Comparison of ENCODE assay signal across 8 mouse cellular contexts in genomic region chr1:159231781-159232571, GRCm38 (mm10). TPM values are rescaled to one million over a fixed set of nuclear protein-coding genes. Genes with fewer than 3 reads are reported as not detected.
A peak's percentile ranks its signal among the peaks of the same experiment; 100 is the strongest.
DNase-seq lines count a peak whose midpoint lies in the region; ATAC-seq and TF ChIP-seq lines count a peak whose summit lies in the region.
"Not testable (repeated sequence)": the region's sequence is repeated elsewhere in the genome, so short reads cannot be mapped to it uniquely, and the experiment has no call there.

TSS of gene Cop1 (plus strand) at chr1:159232320.

- H3K9me3 ChIP-seq in CH12.LX (replicated peaks; ENCODE audit: low read length); forebrain, embryonic 12.5 days; heart, postnatal 0 days (replicated peaks; ENCODE audit: control insufficient read depth, low read length); liver, embryonic 16.5 days (replicated peaks; ENCODE audit: control insufficient read depth, low read length); neural tube, embryonic 13.5 days: not testable (repeated sequence)

- H3K27ac ChIP-seq in CH12.LX (ENCODE audit: insufficient read depth, low read depth), result peak within 1 kb of the TSS; percentile 74
- H3K27ac ChIP-seq in forebrain, embryonic 12.5 days, result peak within 1 kb of the TSS; percentile 94
- peak within 1 kb of the TSS; percentile 96 for H3K27ac ChIP-seq in heart, postnatal 0 days (ENCODE audit: low read depth)
- peak within 1 kb of the TSS; percentile 93 for H3K27ac ChIP-seq in liver, embryonic 16.5 days (ENCODE audit: low read length)
- peak within 1 kb of the TSS; percentile 96 for H3K27ac ChIP-seq in neural tube, embryonic 13.5 days (replicated peaks)
- peak within 1 kb of the TSS; percentile 97 for H3K27ac ChIP-seq in testis, adult 2 months (ENCODE audit: control insufficient read depth, insufficient read depth, low read depth, low read length)

- not testable (repeated sequence) for TF ChIP-seq RAD21 in CH12.LX (IDR thresholded peaks at IDR 0.05; ENCODE audit: low read depth, low read length)

- TF ChIP-seq EP300 in CH12.LX (IDR thresholded peaks at IDR 0.05; ENCODE audit: low read length); heart, postnatal 0 days (IDR thresholded peaks at IDR 0.05; ENCODE audit: low read depth): not testable (repeated sequence)

- peak within 1 kb of the TSS; percentile 99 for H3K9ac ChIP-seq in CH12.LX (ENCODE audit: insufficient read depth, low read depth)
- H3K9ac ChIP-seq in forebrain, embryonic 12.5 days, result peak within 1 kb of the TSS; percentile 74
- peak within 1 kb of the TSS; percentile 74 for H3K9ac ChIP-seq in heart, postnatal 0 days (replicated peaks; ENCODE audit: low read depth, low read length)
- peak within 1 kb of the TSS; percentile 90 for H3K9ac ChIP-seq in liver, embryonic 16.5 days (ENCODE audit: low read depth, low read length)
- H3K9ac ChIP-seq in neural tube, embryonic 13.5 days, result peak within 1 kb of the TSS; percentile 83

- ATAC-seq in forebrain, embryonic 12.5 days (ENCODE audit: low FRiP score), result peak; percentile 98
- ATAC-seq in heart, postnatal 0 days (ENCODE audit: insufficient read depth, low read depth), result peak; percentile 97
- ATAC-seq in liver, embryonic 16.5 days (ENCODE audit: low read depth), result peak; percentile 90
- ATAC-seq in neural tube, embryonic 13.5 days (ENCODE audit: low read depth), result peak; percentile 97

- peaks cover 34% of the 10 kb centered on the region for H3K79me2 ChIP-seq in CH12.LX (replicated peaks; ENCODE audit: control insufficient read depth, extremely low read depth, insufficient read depth, poor library complexity, severe bottlenecking)

- H3K4me3 ChIP-seq in CH12.LX (replicated peaks in 1 of 3; ENCODE audit: low read depth in 2 of 3, low read length in 2 of 3, poor library complexity in 1 of 3), result peak within 1 kb of the TSS; percentile 75 to 95 (median 80)
- peak within 1 kb of the TSS; percentile 61 for H3K4me3 ChIP-seq in forebrain, embryonic 12.5 days (replicated peaks)
- peak within 1 kb of the TSS; percentile 74 for H3K4me3 ChIP-seq in heart, postnatal 0 days (ENCODE audit: low read depth, low read length)
- H3K4me3 ChIP-seq in liver, embryonic 16.5 days (ENCODE audit: low read depth, low read length), result peak within 1 kb of the TSS; percentile 85
- peak within 1 kb of the TSS; percentile 79 for H3K4me3 ChIP-seq in neural tube, embryonic 13.5 days
- H3K4me3 ChIP-seq in testis, adult 2 months (ENCODE audit: control insufficient read depth, low read depth, low read length), result peak within 1 kb of the TSS; percentile 97

- under 1% methylated on average over 63 of the region's 97 CpGs for WGBS in forebrain, embryonic 12.5 days
- whole genome bisulfite sequencing in heart, postnatal 0 days, result under 1% methylated on average over 63 of the region's 97 CpGs
- under 1% methylated on average over 73 of the region's 97 CpGs for WGBS in liver, embryonic 16.5 days (ENCODE audit: insufficient replicate concordance)
- WGBS in neural tube, embryonic 13.5 days, result under 1% methylated on average over 72 of the region's 97 CpGs

- H3K36me3 ChIP-seq in CH12.LX (replicated peaks in 1 of 2; ENCODE audit: control insufficient read depth in 1 of 2, insufficient read depth in 1 of 2, low read length in 1 of 2), result peaks cover 0 to 10% of the 10 kb centered on the region in 2 experiments
- not testable (repeated sequence) for H3K36me3 ChIP-seq in forebrain, embryonic 12.5 days (replicated peaks); heart, postnatal 0 days (replicated peaks; ENCODE audit: control insufficient read depth, insufficient read depth, low read length); liver, embryonic 16.5 days (ENCODE audit: control insufficient read depth, insufficient read depth); neural tube, embryonic 13.5 days; testis, adult 2 months (ENCODE audit: control insufficient read depth, insufficient read depth, low read length)

- dilution Hi-C loops in CH12.LX (cut with MboI; ENCODE audit: extremely low pct_ligation_motif_present, extremely low pct_unique_long_range_greater_than_20kb, low sequenced_read_pairs), result not testable (repeated sequence)

- H3K27me3 ChIP-seq in CH12.LX (replicated peaks); forebrain, embryonic 12.5 days; heart, postnatal 0 days (ENCODE audit: control insufficient read depth, insufficient read depth, low read length); liver, embryonic 16.5 days (ENCODE audit: control insufficient read depth, insufficient read depth, low read depth, low read length); neural tube, embryonic 13.5 days; testis, adult 2 months (ENCODE audit: control insufficient read depth, insufficient read depth, low read length): not testable (repeated sequence)

- not testable (repeated sequence) for TF ChIP-seq CTCF in CH12.LX (conservative IDR thresholded peaks at IDR 0.05 in 1 of 2, IDR thresholded peaks at IDR 0.05 in 1 of 2; ENCODE audit: low read depth in 2 of 2, low read length in 2 of 2); heart, postnatal 0 days (IDR thresholded peaks at IDR 0.05; ENCODE audit: low read depth); testis, adult 2 months (IDR thresholded peaks at IDR 0.05; ENCODE audit: control insufficient read depth, insufficient read depth, insufficient replicate concordance, low read depth, low read length)

- in situ Hi-C loops in CH12.LX (cut with MboI; ENCODE audit: low pct_ligation_motif_present, low pct_unique_long_range_greater_than_20kb, low sequenced_read_pairs), result not testable (repeated sequence)

- DNase-seq in CH12.LX (ENCODE audit: extremely low read depth), result peak; percentile 83
- DNase-seq in c-Kit-positive CD71-positive TER-119-negative erythroid progenitor cells, embryonic 14.5 days (ENCODE audit: low read depth), result peak; percentile 80
- DNase-seq in heart, postnatal 0 days (ENCODE audit: low spot score), result peak; percentile 91
- peak; percentile 93 to 97 for DNase-seq in kidney, postnatal 4 days

- peak within 1 kb of the TSS; percentile 91 for H3K4me2 ChIP-seq in CH12.LX (ENCODE audit: insufficient read depth, low read depth, poor library complexity, severe bottlenecking)
- peak within 1 kb of the TSS; percentile 72 for H3K4me2 ChIP-seq in forebrain, embryonic 12.5 days
- peak within 1 kb of the TSS; percentile 70 for H3K4me2 ChIP-seq in heart, postnatal 0 days (ENCODE audit: low read depth, low read length)
- H3K4me2 ChIP-seq in liver, embryonic 16.5 days (ENCODE audit: low read depth, low read length), result peak within 1 kb of the TSS; percentile 78
- peak within 1 kb of the TSS; percentile 75 for H3K4me2 ChIP-seq in neural tube, embryonic 13.5 days

- peaks cover 4 to 22% of the 10 kb centered on the region in 2 experiments; a peak in 3 of 4 replicates for H3K4me1 ChIP-seq in CH12.LX (ENCODE audit: control insufficient read depth in 1 of 2, insufficient read depth in 2 of 2)
- peaks cover 22% of the 10 kb centered on the region for H3K4me1 ChIP-seq in forebrain, embryonic 12.5 days
- peaks cover 31% of the 10 kb centered on the region; the same call in 1 of the 2 replicates for H3K4me1 ChIP-seq in heart, postnatal 0 days (ENCODE audit: control insufficient read depth, insufficient read depth)
- peaks cover 26% of the 10 kb centered on the region for H3K4me1 ChIP-seq in liver, embryonic 16.5 days (ENCODE audit: control insufficient read depth, low read depth, low read length)
- H3K4me1 ChIP-seq in neural tube, embryonic 13.5 days (replicated peaks), result peaks cover 32% of the 10 kb centered on the region
- H3K4me1 ChIP-seq in testis, adult 2 months (ENCODE audit: control insufficient read depth, insufficient read depth, low read length), result not testable (repeated sequence)

- TF ChIP-seq POLR2A in CH12.LX (IDR thresholded peaks at IDR 0.05; ENCODE audit: low read depth, low read length), result peak; percentile 98
- peak; percentile 96 for TF ChIP-seq POLR2A in testis, adult 2 months (IDR thresholded peaks at IDR 0.05; ENCODE audit: control insufficient read depth, low read depth, low read length)

TF ChIP-seq in CH12.LX, 34 proteins besides CTCF, POLR2A, EP300 and RAD21 (continues in another document):
- peak; percentile 89 for TF ChIP-seq NRF1 (IDR thresholded peaks at IDR 0.05; ENCODE audit: low read depth, low read length)
- peak; percentile 62 for TF ChIP-seq MEF2A (IDR thresholded peaks at IDR 0.05; ENCODE audit: borderline replicate concordance, low read depth, low read length)
- peak; percentile 61 for TF ChIP-seq SIN3A (IDR thresholded peaks at IDR 0.05; ENCODE audit: low read length)
- TF ChIP-seq NELFE (IDR thresholded peaks at IDR 0.05; ENCODE audit: low read depth, low read length), result peak; percentile 99
- TF ChIP-seq POLR2AphosphoS2 (IDR thresholded peaks at IDR 0.05; ENCODE audit: low read depth, low read length), result peak; percentile 93
- 0 out of 2 replicates have a peak, but pooled peaks have one; percentile 2 for TF ChIP-seq BHLHE40 (IDR thresholded peaks at IDR 0.05; ENCODE audit: low read depth, low read length)
- peak; percentile 71 for TF ChIP-seq MYC (IDR thresholded peaks at IDR 0.05; ENCODE audit: low read depth, low read length)
- TF ChIP-seq KAT2A (IDR thresholded peaks at IDR 0.05; ENCODE audit: insufficient replicate concordance, low read length), result peak; percentile 59; the same call in 1 of the 2 replicates
- TF ChIP-seq TCF12 (IDR thresholded peaks at IDR 0.05; ENCODE audit: low read depth, low read length), result peak; percentile 85
- peak; percentile 76; the same call in 1 of the 2 replicates for TF ChIP-seq TBP (conservative IDR thresholded peaks at IDR 0.05; ENCODE audit: low read depth, low read length)
- TF ChIP-seq ELF1 (IDR thresholded peaks at IDR 0.05; ENCODE audit: low read depth, low read length), result peak; percentile 66
- TF ChIP-seq MAX (IDR thresholded peaks at IDR 0.05; ENCODE audit: low read length), result peak; percentile 69; the same call in 1 of the 2 replicates

RNA-seq across cellular contexts. Expression of gene Cop1, which starts in this region (rescaled TPM):
- total RNA-seq in CH12.LX (2012; rRNA removed) (54.6 and 65.2 TPM in 2 replicates), CH12.LX (2014; rRNA removed) (93.2 and 132 TPM in 2 replicates)
- polyA plus RNA-seq in CH12.LX (2012; ENCODE audit: insufficient read length, low read depth), result 79.0 and 80.8 TPM in 2 replicates
- 33.4 and 104 TPM in 2 replicates for polyA plus RNA-seq in forebrain, embryonic 12.5 days (2016; fragmentation: Nextera tagmentation; extraction: Ambion mirVana)
- total RNA-seq in heart, postnatal 0 days (2014; rRNA removed; ENCODE audit: low replicate concordance), result 85.1 and 139 TPM in 2 replicates
- polyA plus RNA-seq in heart, postnatal 0 days (2015; fragmentation: Nextera tagmentation; extraction: Ambion mirVana), result 28.2 and 32.1 TPM in 2 replicates
- polyA plus RNA-seq in liver, embryonic 16.5 days (2015; fragmentation: Nextera tagmentation; extraction: Ambion mirVana), result 8.0 and 8.8 TPM in 2 replicates
- polyA plus RNA-seq in neural tube, embryonic 13.5 days (2015; fragmentation: Nextera tagmentation; extraction: Ambion mirVana), result 80.2 and 102 TPM in 2 replicates
- polyA plus RNA-seq in testis, adult 2 months (2012; rRNA removed), result 66.6 and 81.5 TPM in 2 replicates

Comparison
In these comparisons a context has a peak if more than half of its experiments do, and no peak if none do; other contexts are left out.
1. Peak in every context shown above with its lines: DNase-seq, ATAC-seq, H3K4me3 ChIP-seq and H3K27ac ChIP-seq.